Mouse (Mus musculus): ENCODE data around the gene Clcnkb. TPM values are rescaled to one million over a fixed set of nuclear protein-coding genes. Genes with fewer than 3 reads are reported as not detected.

The Clcnkb gene
- polyA plus RNA-seq, 1 experiment, result 1.0 TPM

- TF ChIP-seq CTCF (IDR thresholded peaks at IDR 0.05; ENCODE audit: low read depth, low read length) (peak; percentile 62), POLR2A (IDR thresholded peaks at IDR 0.05; ENCODE audit: insufficient read depth, low read length) (no peak)
- no peaks in the 10 kb centered on the region for H3K9me3 ChIP-seq (replicated peaks; ENCODE audit: control insufficient read depth, insufficient read depth, low read length, poor library complexity, severe bottlenecking)
- H3K9ac ChIP-seq (ENCODE audit: low read depth, poor library complexity, severe bottlenecking), result no peak overlapping the region
- H3K4me1 ChIP-seq (ENCODE audit: control insufficient read depth, insufficient read depth, low read length), result peaks cover 9% of the 10 kb centered on the region
- H3K27me3 ChIP-seq (ENCODE audit: control insufficient read depth, insufficient read depth, low read length, poor library complexity, severe bottlenecking), result no peaks in the 10 kb centered on the region
- no peak overlapping the region for H3K27ac ChIP-seq (ENCODE audit: insufficient read depth, low read length)
- no peaks in the 10 kb centered on the region for H3K36me3 ChIP-seq (ENCODE audit: control insufficient read depth, insufficient read depth, low read length, poor library complexity, severe bottlenecking)
- no peak overlapping the region for H3K4me3 ChIP-seq (ENCODE audit: low read depth, low read length)
Measured at GRCm38 (mm10) chr4:141362937-141363548, 52.8 kb downstream of the Clcnkb start.

GRCm38 (mm10) chr4:141360846-141361245 is 55.0 kb downstream of the Clcnkb start:
- H3K27me3 ChIP-seq (ENCODE audit: control insufficient read depth, insufficient read depth, low read length, poor library complexity, severe bottlenecking), result no peaks in the 10 kb centered on the region
- H3K4me1 ChIP-seq (ENCODE audit: control insufficient read depth, insufficient read depth, low read length), result peaks cover 9% of the 10 kb centered on the region
- no peak overlapping the region for H3K27ac ChIP-seq (ENCODE audit: insufficient read depth, low read length)
- H3K9me3 ChIP-seq (replicated peaks; ENCODE audit: control insufficient read depth, insufficient read depth, low read length, poor library complexity, severe bottlenecking), result no peaks in the 10 kb centered on the region
- TF ChIP-seq CTCF (IDR thresholded peaks at IDR 0.05; ENCODE audit: low read depth, low read length), result peak; percentile 52
- no peak for TF ChIP-seq POLR2A (IDR thresholded peaks at IDR 0.05; ENCODE audit: insufficient read depth, low read length)
- no peaks in the 10 kb centered on the region for H3K36me3 ChIP-seq (ENCODE audit: control insufficient read depth, insufficient read depth, low read length, poor library complexity, severe bottlenecking)
- 0 out of 2 replicates have a peak overlapping the region, but pooled peaks have one; percentile 19 for H3K9ac ChIP-seq (ENCODE audit: low read depth, poor library complexity, severe bottlenecking)
- H3K4me3 ChIP-seq (ENCODE audit: low read depth, low read length), result peak overlapping the region; percentile 21; the same call in 1 of the 2 replicates

- H3K4me1 ChIP-seq (ENCODE audit: control insufficient read depth, insufficient read depth, low read length), result peaks cover 9% of the 10 kb centered on the region
- H3K27me3 ChIP-seq (ENCODE audit: control insufficient read depth, insufficient read depth, low read length, poor library complexity, severe bottlenecking), result no peaks in the 10 kb centered on the region
- no peak for TF ChIP-seq CTCF (IDR thresholded peaks at IDR 0.05; ENCODE audit: low read depth, low read length)
- TF ChIP-seq POLR2A (IDR thresholded peaks at IDR 0.05; ENCODE audit: insufficient read depth, low read length), result no peak
- no peak for TF ChIP-seq EP300 (IDR thresholded peaks at IDR 0.05; ENCODE audit: insufficient read depth, low read depth, low read length)
- H3K9me3 ChIP-seq (replicated peaks; ENCODE audit: control insufficient read depth, insufficient read depth, low read length, poor library complexity, severe bottlenecking), result no peaks in the 10 kb centered on the region
- H3K27ac ChIP-seq (ENCODE audit: insufficient read depth, low read length), result no peak overlapping the region
- H3K9ac ChIP-seq (ENCODE audit: low read depth, poor library complexity, severe bottlenecking), result no peak overlapping the region
- H3K4me3 ChIP-seq (ENCODE audit: low read depth, low read length), result no peak overlapping the region
- no peaks in the 10 kb centered on the region for H3K36me3 ChIP-seq (ENCODE audit: control insufficient read depth, insufficient read depth, low read length, poor library complexity, severe bottlenecking)
Measured at GRCm38 (mm10) chr4:141359222-141359621, 56.6 kb downstream of the Clcnkb start.

- TF ChIP-seq CTCF (IDR thresholded peaks at IDR 0.05; ENCODE audit: low read depth, low read length) (no peak), EP300 (IDR thresholded peaks at IDR 0.05; ENCODE audit: insufficient read depth, low read depth, low read length) (no peak), POLR2A (IDR thresholded peaks at IDR 0.05; ENCODE audit: insufficient read depth, low read length) (no peak)
- Histone ChIP-seq H3K27ac (ENCODE audit: insufficient read depth, low read length) (no peak overlapping the region), H3K4me3 (ENCODE audit: low read depth, low read length) (no peak overlapping the region), H3K4me1 (ENCODE audit: control insufficient read depth, insufficient read depth, low read length) (peaks cover 6% of the 10 kb centered on the region), H3K27me3 (ENCODE audit: control insufficient read depth, insufficient read depth, low read length, poor library complexity, severe bottlenecking) (no peaks in the 10 kb centered on the region), H3K9me3 (replicated peaks; ENCODE audit: control insufficient read depth, insufficient read depth, low read length, poor library complexity, severe bottlenecking) (no peaks in the 10 kb centered on the region), H3K9ac (ENCODE audit: low read depth, poor library complexity, severe bottlenecking) (no peak overlapping the region), H3K36me3 (ENCODE audit: control insufficient read depth, insufficient read depth, low read length, poor library complexity, severe bottlenecking) (no peaks in the 10 kb centered on the region)
Measured at GRCm38 (mm10) chr4:141357811-141358210, 58.0 kb downstream of the Clcnkb start.

Other genes starting within 250 kb of the Clcnkb start
- 1.6 and 2.8 TPM in 2 replicates for gene Rsg1, start 202.1 kb downstream of the Clcnkb start, polyA plus RNA-seq (2011; ENCODE audit: insufficient read depth, insufficient read length, low read depth, missing spikeins)
- 7.5 and 8.3 TPM in 2 replicates for gene Arhgef19, start 176.5 kb downstream of the Clcnkb start, polyA plus RNA-seq (2011; ENCODE audit: insufficient read depth, insufficient read length, low read depth, missing spikeins)
- gene Epha2, start 114.8 kb downstream of the Clcnkb start, polyA plus RNA-seq (2011; ENCODE audit: insufficient read depth, insufficient read length, low read depth, missing spikeins), result 44.7 and 51.3 TPM in 2 replicates
- gene Fam131c, start 47.8 kb downstream of the Clcnkb start, polyA plus RNA-seq (2011; ENCODE audit: insufficient read depth, insufficient read length, low read depth, missing spikeins), result 3.0 and 3.6 TPM in 2 replicates
- gene Clcnka, start 17.3 kb downstream of the Clcnkb start, polyA plus RNA-seq (2011; ENCODE audit: insufficient read depth, insufficient read length, low read depth, missing spikeins), result not detected in 2 replicates
- gene Hspb7, start 4.8 kb upstream of the Clcnkb start, polyA plus RNA-seq (2011; ENCODE audit: insufficient read depth, insufficient read length, low read depth, missing spikeins), result 0.40 TPM in 1 of 2 replicates, not detected in the other
- not detected in 2 replicates for gene Srarp, start 20.1 kb upstream of the Clcnkb start, polyA plus RNA-seq (2011; ENCODE audit: insufficient read depth, insufficient read length, low read depth, missing spikeins)
- gene Zbtb17, start 28.6 kb upstream of the Clcnkb start, polyA plus RNA-seq (2011; ENCODE audit: insufficient read depth, insufficient read length, low read depth, missing spikeins), result 16.4 and 17.1 TPM in 2 replicates
- gene Spen, start 122.6 kb upstream of the Clcnkb start, polyA plus RNA-seq (2011; ENCODE audit: insufficient read depth, insufficient read length, low read depth, missing spikeins), result 39.6 and 46.9 TPM in 2 replicates
- 73.8 and 76.6 TPM in 2 replicates for gene Fblim1, start 190.1 kb upstream of the Clcnkb start, polyA plus RNA-seq (2011; ENCODE audit: insufficient read depth, insufficient read length, low read depth, missing spikeins)
- gene Tmem82, start 202.6 kb upstream of the Clcnkb start, polyA plus RNA-seq (2011; ENCODE audit: insufficient read depth, insufficient read length, low read depth, missing spikeins), result 3.4 and 4.5 TPM in 2 replicates
- 0.82 and 1.8 TPM in 2 replicates for gene Slc25a34, start 207.8 kb upstream of the Clcnkb start, polyA plus RNA-seq (2011; ENCODE audit: insufficient read depth, insufficient read length, low read depth, missing spikeins)
- gene Plekhm2, start 248.9 kb upstream of the Clcnkb start, polyA plus RNA-seq (2011; ENCODE audit: insufficient read depth, insufficient read length, low read depth, missing spikeins), result 11.1 and 15.1 TPM in 2 replicates